Mouse (Mus musculus): ENCODE results near the gene Bmp8a. TPM values are rescaled to one million over a fixed set of nuclear protein-coding genes. Genes with fewer than 3 reads are reported as not detected.

Gene Bmp8a
- polyA plus RNA-seq (2016; fragmentation: Nextera tagmentation; extraction: Ambion mirVana): 0.15 and 0.23 TPM in 2 replicates

GRCm38 (mm10) chr4:123342642-123343470, at the start of gene Bmp8a:
Bmp8a (minus strand) TSS chr4:123343252.
- Histone ChIP-seq H3K4me1 (peaks cover 20% of the 10 kb centered on the region), H3K4me3 (peak within 1 kb of the TSS; percentile 67), H3K27me3 (ENCODE audit: insufficient read depth, poor library complexity, severe bottlenecking) (peaks cover 66% of the 10 kb centered on the region), H3K36me3 (no peaks in the 10 kb centered on the region; the same call in 1 of the 2 replicates), H3K27ac (peak within 1 kb of the TSS; percentile 29; the same call in 1 of the 2 replicates), H3K9me3 (no peaks in the 10 kb centered on the region)
- under 1% methylated on average over 65 of the region's 65 CpGs for WGBS
- DNase-seq (ENCODE audit: low spot score): peak; percentile 92

DNA sequence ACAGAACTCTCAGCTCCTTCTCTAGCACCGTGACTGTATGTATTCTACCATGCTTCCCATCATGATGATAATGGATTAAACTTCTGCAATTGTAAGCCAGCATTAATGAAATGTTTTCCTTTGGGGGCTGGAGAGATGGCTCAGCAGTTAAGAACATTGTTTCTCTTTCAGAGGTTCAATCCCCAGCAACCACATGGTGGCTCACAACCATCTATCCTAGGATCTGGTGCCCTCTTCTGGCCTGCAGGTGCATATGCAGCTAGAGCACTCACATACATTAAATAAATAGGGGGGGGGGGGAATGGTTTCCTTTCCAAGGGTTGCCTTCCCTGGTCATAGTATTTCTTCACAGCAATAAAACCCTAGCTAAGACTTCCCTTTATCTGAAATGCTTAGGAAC, 49.1 kb upstream of the Bmp8a start:
- H3K27me3 ChIP-seq (ENCODE audit: insufficient read depth, poor library complexity, severe bottlenecking): no peaks in the 10 kb centered on the region
- DNase-seq (ENCODE audit: low spot score): no peak
- H3K4me3 ChIP-seq: no peak overlapping the region
- 0 out of 2 replicates have a peak, but pooled peaks cover 3% of the 10 kb centered on the region for H3K9me3 ChIP-seq
- no peak overlapping the region for H3K27ac ChIP-seq
- WGBS: 94% methylated on average over 1 of the region's 1 CpGs
- H3K36me3 ChIP-seq: peaks cover 95% of the 10 kb centered on the region
- no peaks in the 10 kb centered on the region for H3K4me1 ChIP-seq

- WGBS: 84% methylated on average over 1 of the region's 1 CpGs
- peaks cover 97% of the 10 kb centered on the region for H3K36me3 ChIP-seq
These were observed 42.0 kb upstream of the Bmp8a start for GRCm38 (mm10) chr4:123385028-123385427.

DNA sequence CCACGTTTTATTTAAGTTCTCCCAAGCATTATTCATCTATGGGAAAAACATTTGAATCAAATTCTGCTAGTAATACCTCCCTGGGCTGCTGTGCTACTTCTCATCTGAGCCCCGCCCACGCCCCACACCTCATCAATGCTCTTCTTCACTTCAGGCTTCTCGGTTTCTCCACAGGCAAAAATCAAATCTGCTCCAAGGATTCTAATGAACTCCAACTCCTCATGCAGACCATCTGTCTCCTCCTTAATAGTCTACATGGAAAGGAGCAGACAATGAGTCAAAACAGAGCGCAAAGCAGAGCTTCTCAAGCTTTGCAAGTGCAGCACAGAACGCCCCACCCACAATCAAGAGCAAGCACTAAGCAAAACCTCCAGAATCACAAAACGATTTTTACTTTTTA, 40.1 kb upstream of the Bmp8a start:
- Histone ChIP-seq H3K27ac (no peak overlapping the region), H3K27me3 (ENCODE audit: insufficient read depth, poor library complexity, severe bottlenecking) (no peaks in the 10 kb centered on the region), H3K36me3 (peaks cover 96% of the 10 kb centered on the region), H3K4me1 (no peaks in the 10 kb centered on the region), H3K9me3 (no peaks in the 10 kb centered on the region), H3K4me3 (no peak overlapping the region)
- DNase-seq (ENCODE audit: low spot score): no peak
- WGBS: 87% methylated on average over 7 of the region's 7 CpGs

More at GRCm38 (mm10) chr4:123385028-123385427, 42.0 kb upstream of the Bmp8a start:
- Histone ChIP-seq H3K27me3 (ENCODE audit: insufficient read depth, poor library complexity, severe bottlenecking) (no peaks in the 10 kb centered on the region), H3K4me1 (no peaks in the 10 kb centered on the region), H3K27ac (no peak overlapping the region), H3K9me3 (no peaks in the 10 kb centered on the region), H3K4me3 (no peak overlapping the region)
- no peak for DNase-seq (ENCODE audit: low spot score)

- peaks cover 97% of the 10 kb centered on the region for H3K36me3 ChIP-seq
- no peak overlapping the region for H3K27ac ChIP-seq
- H3K9me3 ChIP-seq: no peaks in the 10 kb centered on the region
- H3K4me3 ChIP-seq: no peak overlapping the region
- 90% methylated on average over 4 of the region's 4 CpGs for WGBS
- no peak for DNase-seq (ENCODE audit: low spot score)
- H3K27me3 ChIP-seq (ENCODE audit: insufficient read depth, poor library complexity, severe bottlenecking): no peaks in the 10 kb centered on the region
- no peaks in the 10 kb centered on the region for H3K4me1 ChIP-seq
These were observed 39.0 kb upstream of the Bmp8a start for GRCm38 (mm10) chr4:123382051-123382450.

GRCm38 (mm10) chr4:123381598-123381997, 38.5 kb upstream of the Bmp8a start:
- no peaks in the 10 kb centered on the region for H3K4me1 ChIP-seq
- WGBS: 93% methylated on average over 11 of the region's 11 CpGs
- H3K27me3 ChIP-seq (ENCODE audit: insufficient read depth, poor library complexity, severe bottlenecking): no peaks in the 10 kb centered on the region
- DNase-seq (ENCODE audit: low spot score): no peak
- no peak overlapping the region for H3K4me3 ChIP-seq
- H3K9me3 ChIP-seq: no peaks in the 10 kb centered on the region
- no peak overlapping the region for H3K27ac ChIP-seq
- peaks cover 97% of the 10 kb centered on the region for H3K36me3 ChIP-seq

- peaks cover 97% of the 10 kb centered on the region for H3K36me3 ChIP-seq
- no peak overlapping the region for H3K4me3 ChIP-seq
- H3K9me3 ChIP-seq: no peaks in the 10 kb centered on the region
- WGBS: 94% methylated on average over 3 of the region's 3 CpGs
- no peaks in the 10 kb centered on the region for H3K4me1 ChIP-seq
- no peak overlapping the region for H3K27ac ChIP-seq
- H3K27me3 ChIP-seq (ENCODE audit: insufficient read depth, poor library complexity, severe bottlenecking): no peaks in the 10 kb centered on the region
- DNase-seq (ENCODE audit: low spot score): no peak
These were observed 33.0 kb upstream of the Bmp8a start for GRCm38 (mm10) chr4:123376031-123376430.

DNA sequence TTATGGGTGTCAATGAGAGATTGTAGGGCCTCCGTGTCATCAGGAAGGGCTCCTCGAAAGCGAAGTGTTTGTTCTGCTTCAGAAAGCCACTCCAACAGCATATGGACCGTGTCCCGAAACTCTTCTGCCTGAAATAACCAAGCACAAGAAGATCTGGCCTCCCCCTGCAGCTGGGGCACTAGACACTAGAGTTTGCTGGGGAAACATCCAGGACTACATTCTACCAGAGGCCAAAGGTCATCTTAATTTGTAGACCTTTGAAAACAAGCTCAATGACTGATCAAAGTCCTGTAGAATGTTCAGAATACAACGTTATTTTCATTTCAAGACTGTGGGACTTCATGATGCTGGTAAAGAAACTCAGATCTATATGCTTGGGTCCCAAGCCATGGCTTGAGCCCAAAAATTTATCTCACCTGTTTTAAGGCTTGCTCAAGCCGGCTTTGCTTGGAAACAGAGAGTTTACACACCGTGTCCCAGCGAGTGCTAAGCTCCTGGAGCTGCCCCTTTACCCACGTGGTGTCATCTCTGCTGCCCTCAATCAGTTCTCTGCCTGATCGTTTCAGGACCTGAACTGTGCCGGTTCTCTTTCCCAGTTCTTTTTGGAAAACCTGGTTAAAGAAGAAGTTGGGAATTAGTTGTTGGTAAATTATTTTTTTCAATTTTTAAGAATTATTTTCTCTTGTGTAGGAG, 31.4 kb upstream of the Bmp8a start:
- H3K9me3 ChIP-seq: no peaks in the 10 kb centered on the region
- WGBS: 94% methylated on average over 12 of the region's 12 CpGs
- peaks cover 98% of the 10 kb centered on the region for H3K36me3 ChIP-seq
- H3K27me3 ChIP-seq (ENCODE audit: insufficient read depth, poor library complexity, severe bottlenecking): no peaks in the 10 kb centered on the region
- no peak overlapping the region for H3K4me3 ChIP-seq
- no peaks in the 10 kb centered on the region for H3K4me1 ChIP-seq
- DNase-seq (ENCODE audit: low spot score): no peak
- H3K27ac ChIP-seq: no peak overlapping the region

- no peaks in the 10 kb centered on the region for H3K27me3 ChIP-seq (ENCODE audit: insufficient read depth, poor library complexity, severe bottlenecking)
- no peak for DNase-seq (ENCODE audit: low spot score)
- peaks cover 94% of the 10 kb centered on the region for H3K36me3 ChIP-seq
- H3K4me3 ChIP-seq: no peak overlapping the region
- 94% methylated on average over 4 of the region's 4 CpGs for WGBS
- H3K9me3 ChIP-seq: no peaks in the 10 kb centered on the region
- no peak overlapping the region for H3K27ac ChIP-seq
- no peaks in the 10 kb centered on the region for H3K4me1 ChIP-seq
These were observed 20.5 kb upstream of the Bmp8a start for GRCm38 (mm10) chr4:123363555-123363954.

- no peaks in the 10 kb centered on the region for H3K9me3 ChIP-seq
- no peak overlapping the region for H3K27ac ChIP-seq
- WGBS: 91% methylated on average over 12 of the region's 12 CpGs
- H3K36me3 ChIP-seq: peaks cover 94% of the 10 kb centered on the region
- H3K27me3 ChIP-seq (ENCODE audit: insufficient read depth, poor library complexity, severe bottlenecking): no peaks in the 10 kb centered on the region
- H3K4me1 ChIP-seq: no peaks in the 10 kb centered on the region
- H3K4me3 ChIP-seq: no peak overlapping the region
- peak; percentile 72 for DNase-seq (ENCODE audit: low spot score)
These were observed 17.7 kb upstream of the Bmp8a start for GRCm38 (mm10) chr4:123360771-123361170.

DNA sequence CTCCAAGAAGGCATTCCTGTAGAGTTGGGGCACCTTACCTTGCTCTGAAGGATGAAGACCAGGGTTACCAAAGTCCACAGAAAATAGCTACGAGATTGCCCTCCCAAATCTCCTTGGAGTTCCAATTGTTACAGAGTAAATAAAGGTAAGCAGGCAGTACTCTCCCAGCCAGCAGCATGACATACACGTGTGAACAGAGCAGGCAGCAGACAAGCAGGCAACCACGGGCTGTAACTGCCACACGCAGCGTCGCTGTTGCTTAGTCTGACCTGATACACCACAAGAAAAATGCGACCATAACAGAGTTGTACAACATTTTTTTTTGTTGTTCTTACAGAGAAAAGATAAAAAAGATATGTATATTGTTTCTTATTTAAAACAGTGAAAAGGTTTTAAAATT, 15.6 kb upstream of the Bmp8a start:
- H3K4me1 ChIP-seq: no peaks in the 10 kb centered on the region
- H3K9me3 ChIP-seq: no peaks in the 10 kb centered on the region
- no peak overlapping the region for H3K4me3 ChIP-seq
- peaks cover 94% of the 10 kb centered on the region for H3K36me3 ChIP-seq
- no peaks in the 10 kb centered on the region for H3K27me3 ChIP-seq (ENCODE audit: insufficient read depth, poor library complexity, severe bottlenecking)
- WGBS: 92% methylated on average over 7 of the region's 7 CpGs
- peak; percentile 60 for DNase-seq (ENCODE audit: low spot score)
- H3K27ac ChIP-seq: no peak overlapping the region

- Histone ChIP-seq H3K4me1 (no peaks in the 10 kb centered on the region), H3K36me3 (peaks cover 92% of the 10 kb centered on the region), H3K27me3 (ENCODE audit: insufficient read depth, poor library complexity, severe bottlenecking) (no peaks in the 10 kb centered on the region), H3K4me3 (no peak overlapping the region), H3K9me3 (no peaks in the 10 kb centered on the region), H3K27ac (no peak overlapping the region)
- WGBS: 90% methylated on average over 8 of the region's 8 CpGs
- DNase-seq (ENCODE audit: low spot score): no peak
These were observed 12.9 kb upstream of the Bmp8a start for GRCm38 (mm10) chr4:123355941-123356340.

DNA sequence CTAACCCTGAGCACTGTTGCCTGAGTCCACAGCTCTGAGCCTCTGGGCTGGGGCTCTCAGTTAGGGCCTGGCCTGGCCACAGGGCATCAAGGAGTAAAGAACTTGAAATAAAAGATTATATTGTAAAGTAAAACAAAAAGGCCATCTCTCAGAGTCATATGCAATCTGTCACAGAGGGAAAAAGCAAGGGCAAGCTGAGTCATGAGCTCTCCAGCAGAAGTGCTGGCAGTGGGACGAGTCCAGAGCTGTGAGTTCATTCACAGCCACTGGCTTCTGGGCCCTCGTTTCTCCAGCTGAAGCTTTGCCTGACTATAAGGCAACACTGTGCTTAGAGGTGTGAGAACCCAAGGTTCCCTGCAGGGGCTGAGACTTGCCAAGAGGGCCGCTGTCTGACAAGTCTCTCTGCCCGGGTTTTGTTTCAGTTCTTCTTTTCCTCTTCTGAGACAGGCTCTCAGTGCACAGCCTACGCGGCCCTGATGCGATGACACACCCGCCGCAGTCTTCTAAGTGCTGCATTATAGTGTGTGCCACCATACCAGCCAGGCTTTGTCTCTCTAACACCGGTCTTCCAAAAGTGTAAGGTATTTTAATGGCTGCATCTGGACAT, 10.3 kb upstream of the Bmp8a start:
- WGBS: 83% methylated on average over 10 of the region's 10 CpGs
- DNase-seq (ENCODE audit: low spot score): no peak
- H3K4me1 ChIP-seq: no peaks in the 10 kb centered on the region
- H3K9me3 ChIP-seq: no peaks in the 10 kb centered on the region
- no peaks in the 10 kb centered on the region for H3K27me3 ChIP-seq (ENCODE audit: insufficient read depth, poor library complexity, severe bottlenecking)
- peaks cover 96% of the 10 kb centered on the region for H3K36me3 ChIP-seq
- H3K4me3 ChIP-seq: no peak overlapping the region
- H3K27ac ChIP-seq: no peak overlapping the region

Measured in heart, embryonic 10.5 days (tissue).